Mouse (Mus musculus) midbrain, embryonic 13.5 days (tissue): ENCODE data around the gene Spred2. TPM values are rescaled to one million over a fixed set of nuclear protein-coding genes. Genes with fewer than 3 reads are reported as not detected.

Source experiments
- ATAC-seq: fragments of 200-750 bp; cut with Nextera tagmentation; 2 replicates; pipeline ENCODE4 v1.8.0; 2017; ENCODE audit warnings: mild to moderate bottlenecking, moderate TSS enrichment, moderate library complexity
- H3K27ac ChIP-seq: fragments of 300-500 bp; sonication (generic); 2 replicates; pipeline ENCODE4 v1.5.1; 2015; ENCODE audit warnings: inconsistent platforms, mild to moderate bottlenecking, moderate library complexity
- H3K27me3 ChIP-seq: fragments of 300-500 bp; sonication (generic); 2 replicates; pipeline ENCODE4 v1.6.1; 2015; ENCODE audit warnings: mild to moderate bottlenecking, inconsistent platforms
- H3K36me3 ChIP-seq: fragments of 300-500 bp; sonication (generic); 2 replicates; pipeline ENCODE4 v1.6.1; 2015; ENCODE audit warnings: mild to moderate bottlenecking, inconsistent platforms
- H3K4me1 ChIP-seq: fragments of 300-500 bp; sonication (generic); replicated peaks from 2 replicates; pipeline ENCODE4 v1.6.1; 2015; ENCODE audit warnings: inconsistent platforms
- H3K4me2 ChIP-seq: fragments of 300-500 bp; sonication (generic); replicated peaks from 2 replicates; pipeline ENCODE4 v1.6.1; 2015; ENCODE audit warnings: moderate library complexity, mild to moderate bottlenecking, inconsistent platforms
- H3K4me3 ChIP-seq: fragments of 300-500 bp; sonication (generic); replicated peaks from 2 replicates; pipeline ENCODE4 v1.5.1; 2015; ENCODE audit warnings: mild to moderate bottlenecking, inconsistent platforms
- H3K9ac ChIP-seq: fragments of 300-500 bp; sonication (generic); replicated peaks from 2 replicates; pipeline ENCODE4 v1.6.1; 2015; ENCODE audit warnings: mild to moderate bottlenecking, inconsistent platforms
- H3K9me3 ChIP-seq: fragments of 300-500 bp; sonication (generic); 2 replicates; pipeline ENCODE4 v1.6.1; 2016; ENCODE audit warnings: mild to moderate bottlenecking, inconsistent platforms
- WGBS: fragments of 180-500 bp; shearing (Covaris S2); methylation state at CpG from one replicate; pipeline ENCODE4 v1.1.7; 2015; 5-methylcytosine and 5-hydroxymethylcytosine counted together
- polyA plus RNA-seq: library from polyadenylated mRNA; unstranded; fragments of >200 nt; fragmentation: Nextera tagmentation; extraction: Ambion mirVana; gene quantifications from 2 replicates; pipeline ENCODE4 v1.2.1, GENCODE M21; 2015

The Spred2 gene
- polyA plus RNA-seq, 1 experiment from 2014 or later: 4.9 TPM

DNA sequence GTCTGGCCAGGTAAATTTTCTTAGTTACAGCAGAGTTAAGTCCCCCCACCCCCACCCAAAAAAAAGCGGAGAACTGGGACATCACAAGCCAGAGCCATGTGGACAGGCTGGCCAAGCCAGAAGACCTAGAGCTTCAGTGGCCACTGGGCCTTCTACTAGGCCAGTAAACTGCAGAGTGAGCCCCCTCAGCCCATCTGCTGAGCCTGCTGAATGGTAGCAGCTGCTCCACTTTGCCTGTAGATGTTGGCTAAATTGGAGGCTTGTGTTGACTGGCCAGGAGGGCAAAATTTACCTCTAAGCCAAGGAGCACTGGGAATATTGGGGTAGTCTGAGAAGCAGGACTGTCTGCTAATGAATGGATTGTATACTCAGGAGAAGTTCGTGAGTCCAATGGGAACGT, 36.4 kb downstream of the Spred2 start:
- peaks cover 18% of the 10 kb centered on the region; the same call in 1 of the 2 replicates for H3K4me1 ChIP-seq
- H3K4me2 ChIP-seq: no peak overlapping the region
- no peak overlapping the region for H3K9ac ChIP-seq
- 83% methylated on average over 3 of the region's 3 CpGs for WGBS
- H3K36me3 ChIP-seq: no peaks in the 10 kb centered on the region
- H3K27me3 ChIP-seq: no peaks in the 10 kb centered on the region
- H3K27ac ChIP-seq: no peak overlapping the region
- ATAC-seq: no peak
- no peak overlapping the region for H3K4me3 ChIP-seq
- no peaks in the 10 kb centered on the region for H3K9me3 ChIP-seq

DNA sequence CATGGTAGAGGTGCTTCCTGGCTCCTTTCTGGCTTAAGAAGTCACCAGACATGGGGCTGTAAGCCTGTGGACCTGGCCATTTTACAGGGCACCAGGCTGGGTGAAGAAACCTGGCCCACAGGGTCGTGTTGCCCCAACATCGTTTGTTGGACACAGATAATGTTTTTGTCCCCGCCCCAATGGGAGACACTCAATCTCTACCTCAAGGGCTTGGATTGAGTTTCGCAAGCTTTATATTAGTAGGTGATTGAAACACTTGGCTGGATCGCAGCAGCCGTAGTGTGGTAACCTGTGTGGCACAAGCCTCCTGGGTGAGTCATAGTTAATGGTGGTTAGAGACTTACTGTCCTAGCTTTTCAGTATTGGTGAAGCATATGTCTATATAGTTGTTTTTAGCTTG, 36.9 kb downstream of the Spred2 start:
- Histone ChIP-seq H3K4me2 (no peak overlapping the region), H3K27me3 (no peaks in the 10 kb centered on the region), H3K4me3 (no peak overlapping the region), H3K4me1 (peaks cover 18% of the 10 kb centered on the region; the same call in 1 of the 2 replicates), H3K9ac (no peak overlapping the region), H3K27ac (no peak overlapping the region), H3K9me3 (no peaks in the 10 kb centered on the region), H3K36me3 (no peaks in the 10 kb centered on the region)
- WGBS: 94% methylated on average over 6 of the region's 6 CpGs
- no peak for ATAC-seq

GRCm38 (mm10) chr11:19961766-19962365, 37.7 kb downstream of the Spred2 start:
- H3K4me3 ChIP-seq: no peak overlapping the region
- H3K4me1 ChIP-seq: peaks cover 18% of the 10 kb centered on the region; the same call in 1 of the 2 replicates
- no peaks in the 10 kb centered on the region for H3K36me3 ChIP-seq
- H3K27ac ChIP-seq: no peak overlapping the region
- H3K4me2 ChIP-seq: no peak overlapping the region
- no peak for ATAC-seq
- H3K9ac ChIP-seq: no peak overlapping the region
- 91% methylated on average over 12 of the region's 12 CpGs for WGBS
- no peaks in the 10 kb centered on the region for H3K9me3 ChIP-seq
- no peaks in the 10 kb centered on the region for H3K27me3 ChIP-seq

- no peak overlapping the region for H3K27ac ChIP-seq
- no peaks in the 10 kb centered on the region for H3K27me3 ChIP-seq
- no peaks in the 10 kb centered on the region for H3K36me3 ChIP-seq
- no peak for ATAC-seq
- no peak overlapping the region for H3K4me2 ChIP-seq
- WGBS: 51% methylated on average over 5 of the region's 5 CpGs
- no peak overlapping the region for H3K9ac ChIP-seq
- H3K9me3 ChIP-seq: no peaks in the 10 kb centered on the region
- no peak overlapping the region for H3K4me3 ChIP-seq
- peaks cover 18% of the 10 kb centered on the region; the same call in 1 of the 2 replicates for H3K4me1 ChIP-seq
Measured at GRCm38 (mm10) chr11:19962796-19963195, 38.6 kb downstream of the Spred2 start.

DNA sequence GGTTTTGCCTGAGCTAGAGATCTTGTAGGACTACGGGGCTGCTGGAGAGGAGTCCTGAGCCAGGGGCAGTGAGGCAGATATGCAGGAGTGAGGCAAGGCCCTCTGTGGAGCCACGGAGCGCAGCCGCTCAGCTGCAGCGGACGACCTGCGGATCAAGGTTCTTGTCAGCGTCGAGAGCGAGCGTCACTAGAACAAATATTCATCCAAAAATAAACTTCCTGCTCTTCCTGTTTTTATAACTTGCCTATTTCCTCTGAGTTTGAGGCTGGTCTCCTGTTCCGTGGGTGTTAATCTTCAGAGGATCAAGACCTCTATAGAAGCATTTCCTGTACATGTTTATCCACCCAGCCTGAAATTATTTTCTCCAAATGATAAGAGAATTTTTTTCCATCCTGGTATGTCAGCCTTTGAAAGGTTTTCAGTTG, 39.6 kb downstream of the Spred2 start:
- H3K36me3 ChIP-seq: no peaks in the 10 kb centered on the region
- no peak overlapping the region for H3K9ac ChIP-seq
- H3K27ac ChIP-seq: no peak overlapping the region
- H3K4me3 ChIP-seq: no peak overlapping the region
- no peaks in the 10 kb centered on the region for H3K9me3 ChIP-seq
- H3K4me1 ChIP-seq: peaks cover 18% of the 10 kb centered on the region; the same call in 1 of the 2 replicates
- H3K4me2 ChIP-seq: no peak overlapping the region
- ATAC-seq: no peak; the same call in 1 of the 2 replicates
- WGBS: 84% methylated on average over 12 of the region's 12 CpGs
- no peaks in the 10 kb centered on the region for H3K27me3 ChIP-seq

- H3K4me1 ChIP-seq: peaks cover 18% of the 10 kb centered on the region; the same call in 1 of the 2 replicates
- H3K36me3 ChIP-seq: no peaks in the 10 kb centered on the region
- no peak overlapping the region for H3K9ac ChIP-seq
- no peak overlapping the region for H3K4me3 ChIP-seq
- ATAC-seq: no peak
- H3K27ac ChIP-seq: no peak overlapping the region; the same call in 1 of the 2 replicates
- H3K27me3 ChIP-seq: no peaks in the 10 kb centered on the region
- WGBS: 87% methylated on average over 5 of the region's 5 CpGs
- no peaks in the 10 kb centered on the region for H3K9me3 ChIP-seq
- H3K4me2 ChIP-seq: no peak overlapping the region
Measured at GRCm38 (mm10) chr11:19964333-19964732, 40.2 kb downstream of the Spred2 start.

GRCm38 (mm10) chr11:19965037-19965611, 40.9 kb downstream of the Spred2 start:
- ATAC-seq: no peak
- no peak overlapping the region for H3K27ac ChIP-seq

DNA sequence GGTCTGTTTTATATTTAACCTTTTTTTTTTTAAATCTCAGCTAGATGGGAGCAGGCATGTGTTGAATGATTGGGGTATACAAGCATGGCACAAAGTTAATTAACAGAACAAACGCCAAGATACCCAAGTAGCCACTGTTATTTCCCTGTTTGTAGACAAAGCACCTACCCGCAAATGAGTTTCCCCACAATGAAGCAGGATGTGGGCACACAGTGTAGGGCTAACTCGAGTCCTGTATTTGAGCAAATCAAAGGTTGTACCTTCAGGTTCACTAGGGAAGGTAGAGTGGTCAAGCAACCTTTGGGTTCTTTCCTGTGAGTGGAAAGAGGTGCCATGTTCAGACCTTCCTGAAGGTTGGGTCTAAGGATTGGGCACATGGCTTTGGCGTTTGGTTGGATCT, 41.5 kb downstream of the Spred2 start:
- Histone ChIP-seq H3K4me1 (peaks cover 18% of the 10 kb centered on the region; the same call in 1 of the 2 replicates), H3K27ac (no peak overlapping the region), H3K27me3 (no peaks in the 10 kb centered on the region), H3K36me3 (no peaks in the 10 kb centered on the region), H3K4me3 (no peak overlapping the region), H3K4me2 (no peak overlapping the region), H3K9me3 (no peaks in the 10 kb centered on the region), H3K9ac (no peak overlapping the region)
- 84% methylated on average over 4 of the region's 4 CpGs for WGBS
- ATAC-seq: no peak

More at GRCm38 (mm10) chr11:19965037-19965611, 40.9 kb downstream of the Spred2 start:
- Histone ChIP-seq H3K4me1 (peaks cover 18% of the 10 kb centered on the region; the same call in 1 of the 2 replicates), H3K4me3 (no peak overlapping the region), H3K27me3 (no peaks in the 10 kb centered on the region), H3K9ac (no peak overlapping the region), H3K9me3 (no peaks in the 10 kb centered on the region), H3K4me2 (no peak overlapping the region), H3K36me3 (no peaks in the 10 kb centered on the region)
- WGBS: 62% methylated on average over 16 of the region's 16 CpGs

GRCm38 (mm10) chr11:19966294-19966693, 42.1 kb downstream of the Spred2 start:
- 91% methylated on average over 2 of the region's 2 CpGs for WGBS
- ATAC-seq: no peak

DNA sequence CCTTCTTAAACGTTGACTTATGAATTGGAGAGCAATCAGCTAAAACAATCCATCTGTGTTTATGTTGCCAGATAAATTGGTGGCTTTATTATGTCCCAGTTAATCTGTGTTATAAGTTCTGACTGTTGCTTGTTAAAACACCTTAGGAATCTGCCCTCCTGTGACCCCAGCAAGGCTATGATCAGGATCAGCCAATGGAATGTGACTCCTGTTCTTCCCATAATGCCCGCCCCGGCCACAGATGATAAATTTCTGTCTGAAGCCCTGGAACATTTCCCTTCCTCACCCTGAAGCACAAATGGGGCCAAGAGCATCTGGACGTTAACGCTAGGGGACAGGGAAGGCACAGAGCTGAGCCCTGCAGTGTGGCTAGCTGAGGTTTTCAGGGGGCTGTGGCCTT, 45.4 kb downstream of the Spred2 start:
- no peaks in the 10 kb centered on the region for H3K9me3 ChIP-seq
- peaks cover 19% of the 10 kb centered on the region for H3K4me1 ChIP-seq
- H3K27me3 ChIP-seq: no peaks in the 10 kb centered on the region
- no peak overlapping the region for H3K27ac ChIP-seq
- 85% methylated on average over 5 of the region's 5 CpGs for WGBS
- H3K36me3 ChIP-seq: no peaks in the 10 kb centered on the region
- no peak overlapping the region for H3K9ac ChIP-seq
- H3K4me3 ChIP-seq: no peak overlapping the region
- H3K4me2 ChIP-seq: no peak overlapping the region
- ATAC-seq: no peak

More at GRCm38 (mm10) chr11:19966294-19966693, 42.1 kb downstream of the Spred2 start:
- Histone ChIP-seq H3K9ac (no peak overlapping the region), H3K4me3 (no peak overlapping the region), H3K27me3 (no peaks in the 10 kb centered on the region), H3K4me1 (peaks cover 18% of the 10 kb centered on the region; the same call in 1 of the 2 replicates), H3K9me3 (no peaks in the 10 kb centered on the region), H3K4me2 (no peak overlapping the region), H3K36me3 (no peaks in the 10 kb centered on the region), H3K27ac (no peak overlapping the region)

GRCm38 (mm10) chr11:19971954-19972750, 48.0 kb downstream of the Spred2 start:
- Histone ChIP-seq H3K36me3 (no peaks in the 10 kb centered on the region), H3K9ac (no peak overlapping the region), H3K9me3 (no peaks in the 10 kb centered on the region), H3K4me2 (no peak overlapping the region), H3K27ac (no peak overlapping the region), H3K4me3 (no peak overlapping the region), H3K4me1 (peaks cover 12% of the 10 kb centered on the region), H3K27me3 (no peaks in the 10 kb centered on the region)
- peak; percentile 67 for ATAC-seq
- WGBS: 91% methylated on average over 4 of the region's 4 CpGs
